Mouse (Mus musculus) myocyte (in vitro differentiated cells): Measurements from ENCODE around the gene Rab5c.

ENCODE experiments used
- CEBPB ChIP-seq: IDR thresholded peaks from 2 replicates; pipeline ENCODE4 v1.6.1; 2011; ENCODE audit warnings: mild to moderate bottlenecking, moderate library complexity; ENCODE audit not compliant: poor library complexity, insufficient read depth, severe bottlenecking
- E2F4 ChIP-seq: IDR thresholded peaks from one replicate; pipeline ENCODE4 v1.6.1; 2011; ENCODE audit warnings: mild to moderate bottlenecking, control low read depth, moderate library complexity; ENCODE audit not compliant: insufficient read depth
- MAX ChIP-seq: IDR thresholded peaks from one replicate; pipeline ENCODE4 v1.6.1; 2011; ENCODE audit warnings: low read depth, mild to moderate bottlenecking, control low read depth
- MYOD1 ChIP-seq, 3 experiments: IDR thresholded peaks; one replicate each; pipeline ENCODE4 v1.6.1; 2011; ENCODE audit warnings: control low read depth in 2 of 3, low read depth in 2 of 3, mild to moderate bottlenecking in 2 of 3, moderate library complexity in 1 of 3; ENCODE audit not compliant: insufficient read length in 2 of 3, control insufficient read depth in 1 of 3
- MYOG ChIP-seq, 3 experiments: IDR thresholded peaks; one replicate each; pipeline ENCODE4 v1.6.1; 2011; ENCODE audit warnings: control low read depth in 2 of 3, low read depth in 2 of 3, mild to moderate bottlenecking in 2 of 3; ENCODE audit not compliant: insufficient read length in 2 of 3, control insufficient read depth in 1 of 3, insufficient read depth in 1 of 3
- POLR2A ChIP-seq: IDR thresholded peaks from one replicate; pipeline ENCODE4 v1.6.1; 2011; ENCODE audit warnings: low read depth, mild to moderate bottlenecking, control low read depth, moderate library complexity; ENCODE audit not compliant: insufficient read length
- POLR2AphosphoS2 ChIP-seq: IDR thresholded peaks from one replicate; pipeline ENCODE4 v1.6.1; 2011; ENCODE audit warnings: low read depth, control low read depth; ENCODE audit not compliant: insufficient read length
- REST ChIP-seq: IDR thresholded peaks from one replicate; pipeline ENCODE4 v1.6.1; 2011; ENCODE audit warnings: mild to moderate bottlenecking, control low read depth, moderate library complexity; ENCODE audit not compliant: insufficient read depth, insufficient read length
- TCF3 ChIP-seq: IDR thresholded peaks from one replicate; pipeline ENCODE4 v1.6.1; 2011; ENCODE audit warnings: low read depth, control low read depth; ENCODE audit not compliant: insufficient read length
- USF1 ChIP-seq: IDR thresholded peaks from one replicate; pipeline ENCODE4 v1.6.1; 2011; ENCODE audit warnings: low read depth, mild to moderate bottlenecking, control low read depth, moderate library complexity

- no peak for TF ChIP-seq POLR2A
- TF ChIP-seq MAX, result no peak
- no peak for TF ChIP-seq REST
- no peak for TF ChIP-seq E2F4
- no peak for TF ChIP-seq TCF3
- no peak for TF ChIP-seq MYOG (IDR thresholded peaks at IDR 0.05; ENCODE audit: control insufficient read depth in 1 of 3, insufficient read depth in 1 of 3, insufficient read length in 2 of 3, low read depth in 2 of 3)
- no peak for TF ChIP-seq POLR2AphosphoS2
- no peak for TF ChIP-seq MYOD1 (IDR thresholded peaks at IDR 0.05; ENCODE audit: control insufficient read depth in 1 of 3, insufficient read length in 2 of 3, low read depth in 2 of 3)
- TF ChIP-seq USF1, result no peak
- TF ChIP-seq CEBPB, result no peak
Observed at GRCm38 (mm10) chr11:100702906-100703305, 35.1 kb downstream of the Rab5c start.
